Mouse (Mus musculus): ENCODE data around the gene Daam1. TPM values are rescaled to one million over a fixed set of nuclear protein-coding genes. Genes with fewer than 3 reads are reported as not detected.

Gene Daam1
- polyA plus RNA-seq, 1 experiment from 2014 or later = 5.0 TPM

DNA sequence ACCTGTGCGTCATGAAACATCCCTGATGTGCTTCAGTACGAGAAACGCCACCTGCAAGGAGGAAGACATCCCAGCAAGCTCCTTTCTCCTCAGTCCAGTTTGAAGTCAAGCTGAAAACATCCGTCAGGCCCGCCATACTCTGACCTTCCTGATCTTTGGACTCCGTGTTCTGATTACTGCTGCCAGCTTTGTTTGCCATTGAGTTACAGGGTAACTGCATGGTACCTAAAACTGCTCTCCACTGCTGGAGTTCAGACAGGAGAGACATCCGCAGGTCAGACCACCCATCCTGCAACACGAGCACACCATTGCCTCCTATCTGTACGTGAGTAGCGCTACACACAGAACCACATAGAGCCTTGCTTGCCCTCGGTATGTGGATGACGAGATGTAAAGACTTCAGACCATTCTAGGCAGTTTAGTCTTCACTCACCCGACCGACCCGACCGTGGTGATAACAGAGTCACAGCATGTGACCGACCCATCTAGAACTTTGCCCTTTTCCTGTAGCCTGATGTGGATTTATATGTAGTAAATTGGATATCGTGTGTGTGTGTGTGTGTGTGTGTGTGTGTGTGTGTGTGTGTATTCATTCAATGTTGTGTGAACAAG, 161.8 kb downstream of the Daam1 start:
- Histone ChIP-seq H3K4me2 (ENCODE audit: low read length) (no peak overlapping the region), H3K4me1 (replicated peaks; ENCODE audit: insufficient read depth, low read length) (no peaks in the 10 kb centered on the region), H3K4me3 (replicated peaks; ENCODE audit: low read depth, low read length) (no peak overlapping the region), H3K36me3 (ENCODE audit: insufficient read depth, low read length) (peaks cover 29% of the 10 kb centered on the region), H3K27ac (no peak overlapping the region), H3K9ac (ENCODE audit: low read depth, low read length) (no peak overlapping the region), H3K9me3 (replicated peaks; ENCODE audit: low read length) (no peaks in the 10 kb centered on the region), H3K27me3 (ENCODE audit: insufficient read depth, low read length) (no peaks in the 10 kb centered on the region)
- 94% methylated on average over 18 of the region's 18 CpGs for WGBS
- no peak for TF ChIP-seq CTCF (IDR thresholded peaks at IDR 0.05; ENCODE audit: low read depth)
- no peak for DNase-seq (ENCODE audit: low spot score)
- no peak for ATAC-seq (replicated peaks; ENCODE audit: low FRiP score, low read depth)

DNA sequence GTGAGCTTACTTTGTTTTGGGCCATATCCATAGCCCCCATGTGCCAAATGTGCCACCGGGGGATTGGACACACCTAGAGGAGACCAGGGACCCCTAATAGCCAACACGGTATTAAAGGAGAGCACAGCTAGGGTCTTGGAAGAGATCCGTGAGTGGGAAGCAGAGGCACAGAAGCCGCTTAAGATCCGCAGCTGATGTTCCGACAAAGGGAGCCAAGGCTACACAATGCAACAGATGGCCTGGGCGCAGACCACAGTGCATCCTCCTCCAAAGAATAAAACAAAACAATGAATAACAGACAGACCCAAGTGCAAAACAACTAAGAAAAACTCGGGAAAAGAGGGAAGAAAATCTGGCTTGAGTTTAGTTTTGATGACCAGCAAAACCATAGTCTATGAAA, 165.0 kb downstream of the Daam1 start:
- H3K27me3 ChIP-seq (ENCODE audit: insufficient read depth, low read length) = no peaks in the 10 kb centered on the region
- WGBS = 92% methylated on average over 8 of the region's 8 CpGs
- no peak overlapping the region for H3K4me3 ChIP-seq (replicated peaks; ENCODE audit: low read depth, low read length)
- H3K9ac ChIP-seq (ENCODE audit: low read depth, low read length) = no peak overlapping the region
- DNase-seq (ENCODE audit: low spot score) (no peak), ATAC-seq (replicated peaks; ENCODE audit: low FRiP score, low read depth) (no peak)
- H3K36me3 ChIP-seq (ENCODE audit: insufficient read depth, low read length) = 0 out of 2 replicates have a peak, but pooled peaks cover 9% of the 10 kb centered on the region
- no peak for TF ChIP-seq CTCF (IDR thresholded peaks at IDR 0.05; ENCODE audit: low read depth)
- no peak overlapping the region for H3K27ac ChIP-seq
- H3K4me1 ChIP-seq (replicated peaks; ENCODE audit: insufficient read depth, low read length) = no peaks in the 10 kb centered on the region
- H3K9me3 ChIP-seq (replicated peaks; ENCODE audit: low read length) = no peaks in the 10 kb centered on the region
- H3K4me2 ChIP-seq (ENCODE audit: low read length) = no peak overlapping the region

DNA sequence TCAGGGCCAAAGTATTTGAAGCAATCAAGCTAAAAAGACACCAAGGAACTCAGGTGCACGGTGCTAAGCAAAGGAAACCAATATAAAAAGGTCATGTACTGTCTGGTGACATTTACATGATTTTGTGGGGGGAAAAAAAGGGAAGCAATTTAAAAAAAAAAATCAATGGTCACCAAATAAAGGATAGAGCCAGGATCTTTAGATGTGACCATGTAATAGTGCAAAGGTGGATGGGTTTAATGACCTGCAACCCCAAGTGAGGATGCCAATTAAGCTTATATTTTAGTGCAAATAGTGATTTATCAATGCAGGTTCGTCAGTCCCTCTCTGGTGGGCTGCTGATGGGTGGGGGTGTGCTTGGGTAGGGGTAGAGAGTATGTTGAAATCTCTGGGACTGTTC, 166.0 kb downstream of the Daam1 start:
- Histone ChIP-seq H3K9me3 (replicated peaks; ENCODE audit: low read length) (no peaks in the 10 kb centered on the region), H3K4me2 (ENCODE audit: low read length) (no peak overlapping the region), H3K27me3 (ENCODE audit: insufficient read depth, low read length) (no peaks in the 10 kb centered on the region), H3K4me3 (replicated peaks; ENCODE audit: low read depth, low read length) (no peak overlapping the region), H3K27ac (no peak overlapping the region), H3K9ac (ENCODE audit: low read depth, low read length) (no peak overlapping the region), H3K36me3 (ENCODE audit: insufficient read depth, low read length) (0 out of 2 replicates have a peak, but pooled peaks cover 3% of the 10 kb centered on the region), H3K4me1 (replicated peaks; ENCODE audit: insufficient read depth, low read length) (no peaks in the 10 kb centered on the region)
- DNase-seq (ENCODE audit: low spot score) = no peak
- no peak for ATAC-seq (replicated peaks; ENCODE audit: low FRiP score, low read depth)
- TF ChIP-seq CTCF (IDR thresholded peaks at IDR 0.05; ENCODE audit: low read depth) = no peak
- 58% methylated on average over 2 of the region's 2 CpGs for WGBS

DNA sequence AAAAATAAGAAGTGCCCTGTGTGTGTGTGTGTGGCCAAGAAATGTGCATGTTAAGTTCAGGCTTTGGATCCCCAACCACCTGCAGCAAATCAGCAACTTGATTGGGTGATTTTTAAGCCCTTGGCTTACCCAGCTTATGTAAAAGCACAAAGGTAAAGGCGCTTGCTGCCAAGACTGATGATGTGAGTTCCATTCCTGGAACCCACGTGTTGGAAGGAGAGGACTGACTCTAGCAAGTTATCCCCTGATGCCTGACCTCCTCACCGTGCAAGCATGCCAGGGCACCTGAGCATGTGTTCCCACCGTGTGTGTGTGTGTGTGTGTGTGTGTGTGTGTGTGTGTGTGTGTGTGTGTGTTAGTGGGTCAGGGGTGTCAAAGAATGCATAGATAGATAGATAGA, 166.5 kb downstream of the Daam1 start:
- Histone ChIP-seq H3K36me3 (ENCODE audit: insufficient read depth, low read length) (0 out of 2 replicates have a peak, but pooled peaks cover 3% of the 10 kb centered on the region), H3K9ac (ENCODE audit: low read depth, low read length) (no peak overlapping the region), H3K4me1 (replicated peaks; ENCODE audit: insufficient read depth, low read length) (no peaks in the 10 kb centered on the region), H3K27ac (no peak overlapping the region), H3K4me3 (replicated peaks; ENCODE audit: low read depth, low read length) (no peak overlapping the region), H3K27me3 (ENCODE audit: insufficient read depth, low read length) (no peaks in the 10 kb centered on the region), H3K4me2 (ENCODE audit: low read length) (no peak overlapping the region), H3K9me3 (replicated peaks; ENCODE audit: low read length) (no peaks in the 10 kb centered on the region)
- 75% methylated on average over 4 of the region's 4 CpGs for WGBS
- DNase-seq (ENCODE audit: low spot score) = no peak
- no peak for TF ChIP-seq CTCF (IDR thresholded peaks at IDR 0.05; ENCODE audit: low read depth)
- no peak for ATAC-seq (replicated peaks; ENCODE audit: low FRiP score, low read depth)

DNA sequence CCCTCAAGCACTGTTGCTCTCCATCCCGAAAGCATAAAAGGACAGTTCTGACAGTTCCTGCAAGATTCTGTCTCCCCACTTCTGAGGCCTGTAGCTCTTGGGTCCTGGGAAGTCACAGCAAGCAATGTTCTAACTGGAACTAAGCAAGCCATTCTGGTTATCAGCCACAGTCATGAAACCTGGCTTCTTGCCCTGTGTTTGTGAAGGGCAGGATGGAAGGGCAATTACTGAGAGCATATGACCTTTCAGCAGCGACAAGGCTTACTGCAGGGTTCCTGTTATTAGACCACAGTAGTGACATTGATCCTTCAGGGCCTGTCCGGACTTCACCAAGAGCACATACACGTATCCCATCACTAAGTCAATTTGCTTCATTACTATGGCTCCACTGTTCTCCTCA, 167.8 kb downstream of the Daam1 start:
- no peaks in the 10 kb centered on the region for H3K36me3 ChIP-seq (ENCODE audit: insufficient read depth, low read length)
- no peak overlapping the region for H3K4me3 ChIP-seq (replicated peaks; ENCODE audit: low read depth, low read length)
- DNase-seq (ENCODE audit: low spot score) (no peak), ATAC-seq (replicated peaks; ENCODE audit: low FRiP score, low read depth) (no peak)
- no peaks in the 10 kb centered on the region for H3K4me1 ChIP-seq (replicated peaks; ENCODE audit: insufficient read depth, low read length)
- no peak overlapping the region for H3K27ac ChIP-seq
- no peaks in the 10 kb centered on the region for H3K9me3 ChIP-seq (replicated peaks; ENCODE audit: low read length)
- no peaks in the 10 kb centered on the region for H3K27me3 ChIP-seq (ENCODE audit: insufficient read depth, low read length)
- TF ChIP-seq CTCF (IDR thresholded peaks at IDR 0.05; ENCODE audit: low read depth) = no peak
- no peak overlapping the region for H3K4me2 ChIP-seq (ENCODE audit: low read length)
- 72% methylated on average over 4 of the region's 4 CpGs for WGBS
- H3K9ac ChIP-seq (ENCODE audit: low read depth, low read length) = no peak overlapping the region

DNA sequence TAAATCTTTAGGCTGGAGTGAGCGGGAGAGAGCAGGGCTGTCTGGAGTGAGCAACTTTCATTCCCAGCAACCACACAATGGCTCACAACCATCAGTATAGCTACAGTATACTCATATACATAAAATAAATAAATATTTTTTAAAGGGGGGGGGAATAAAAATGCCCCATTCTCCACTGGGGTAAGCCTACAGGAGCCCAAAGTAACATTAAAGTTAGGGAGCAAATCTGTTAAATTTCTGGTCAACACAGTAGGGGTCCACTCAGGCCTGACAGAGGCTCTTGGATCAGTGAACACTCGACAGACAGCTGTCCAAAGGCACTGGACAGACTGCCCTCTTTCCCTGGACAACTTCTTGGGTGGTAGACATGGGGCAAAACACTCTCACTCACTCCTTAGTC, 168.8 kb downstream of the Daam1 start:
- no peak for ATAC-seq (replicated peaks; ENCODE audit: low FRiP score, low read depth)
- WGBS = 72% methylated on average over 2 of the region's 2 CpGs
- TF ChIP-seq CTCF (IDR thresholded peaks at IDR 0.05; ENCODE audit: low read depth) = no peak

DNA sequence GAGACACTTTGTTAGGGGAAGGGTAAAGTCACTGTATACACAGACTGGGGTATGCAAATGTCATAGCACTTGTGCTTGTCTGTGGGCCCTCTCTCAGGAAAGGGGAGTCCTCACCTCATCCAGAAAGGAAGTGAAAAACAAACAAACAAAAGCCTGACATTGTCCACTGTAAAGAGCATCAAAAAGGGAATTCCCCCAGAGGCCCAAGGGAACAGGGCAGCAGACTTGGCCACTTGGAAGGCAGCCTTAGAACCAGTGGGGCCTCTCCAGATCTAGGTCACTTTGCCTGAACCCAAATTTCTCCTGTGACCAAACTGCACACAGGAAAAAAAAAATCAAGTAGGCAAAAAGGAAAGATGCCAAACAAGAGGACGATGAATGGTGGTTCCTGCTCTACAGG, 170.9 kb downstream of the Daam1 start:
- TF ChIP-seq CTCF (IDR thresholded peaks at IDR 0.05; ENCODE audit: low read depth) = no peak
- Histone ChIP-seq H3K36me3 (ENCODE audit: insufficient read depth, low read length) (no peaks in the 10 kb centered on the region), H3K9ac (ENCODE audit: low read depth, low read length) (no peak overlapping the region), H3K4me3 (replicated peaks; ENCODE audit: low read depth, low read length) (no peak overlapping the region), H3K4me2 (ENCODE audit: low read length) (no peak overlapping the region), H3K27ac (no peak overlapping the region), H3K27me3 (ENCODE audit: insufficient read depth, low read length) (no peaks in the 10 kb centered on the region), H3K9me3 (replicated peaks; ENCODE audit: low read length) (no peaks in the 10 kb centered on the region), H3K4me1 (replicated peaks; ENCODE audit: insufficient read depth, low read length) (no peaks in the 10 kb centered on the region)
- DNase-seq (ENCODE audit: low spot score) (no peak), ATAC-seq (replicated peaks; ENCODE audit: low FRiP score, low read depth) (no peak)
- 76% methylated on average over 1 of the region's 1 CpGs for WGBS

More for the DNA sequence above, 168.8 kb downstream of the Daam1 start:
- no peak overlapping the region for H3K4me3 ChIP-seq (replicated peaks; ENCODE audit: low read depth, low read length)
- no peaks in the 10 kb centered on the region for H3K27me3 ChIP-seq (ENCODE audit: insufficient read depth, low read length)
- no peak for DNase-seq (ENCODE audit: low spot score)
- H3K4me1 ChIP-seq (replicated peaks; ENCODE audit: insufficient read depth, low read length) = no peaks in the 10 kb centered on the region
- no peak overlapping the region for H3K4me2 ChIP-seq (ENCODE audit: low read length)
- H3K36me3 ChIP-seq (ENCODE audit: insufficient read depth, low read length) = no peaks in the 10 kb centered on the region
- no peaks in the 10 kb centered on the region for H3K9me3 ChIP-seq (replicated peaks; ENCODE audit: low read length)
- H3K27ac ChIP-seq = no peak overlapping the region
- no peak overlapping the region for H3K9ac ChIP-seq (ENCODE audit: low read depth, low read length)
